Mouse (Mus musculus) cerebellum, adult 11-12 months (tissue): ENCODE results near the gene Etfbkmt.
"Not testable (repeated sequence)": the region's sequence is repeated elsewhere in the genome, so short reads cannot be mapped to it uniquely, and the experiment has no call there.

Experiments used
- DNase-seq: peaks from one replicate; pipeline ENCODE4 v3.0.0; 2022

Etfbkmt gene

DNA sequence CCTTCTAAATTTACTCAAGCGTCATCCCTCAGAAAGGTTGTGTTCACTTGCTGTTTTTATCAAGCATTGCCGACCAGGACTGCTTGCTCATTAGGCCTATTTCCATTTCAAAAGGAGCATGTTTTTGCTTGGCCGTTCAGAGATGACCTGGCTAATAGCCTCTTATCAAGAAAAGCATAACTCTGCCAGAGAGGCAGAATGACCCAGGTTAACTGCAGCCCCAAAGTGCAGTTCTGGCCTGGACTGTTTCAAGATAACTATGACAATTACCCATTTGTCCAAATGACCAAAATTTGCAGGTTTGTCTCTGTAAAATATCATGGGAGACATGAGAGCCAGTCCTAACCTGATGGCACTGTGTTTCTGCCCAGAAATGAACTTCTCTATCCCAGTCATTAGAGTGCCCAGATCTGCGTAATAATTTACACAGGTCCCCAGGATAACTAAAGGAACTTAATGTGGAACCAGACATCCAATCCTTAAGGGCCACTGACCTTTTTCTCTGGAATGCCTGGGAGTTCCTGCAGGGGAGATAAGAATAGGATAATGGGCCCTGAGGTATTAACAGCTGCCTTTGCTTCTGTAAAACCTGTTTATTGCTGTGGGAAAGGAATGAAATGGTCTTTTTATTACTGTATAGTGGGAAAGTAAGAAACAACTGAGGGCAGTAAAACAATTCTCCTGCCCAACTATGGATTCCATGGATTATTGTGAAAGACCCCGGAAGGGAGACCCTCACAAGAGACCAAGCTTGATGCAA is 5.1 kb upstream of the Etfbkmt start:
- DNase-seq, result no peak

DNA sequence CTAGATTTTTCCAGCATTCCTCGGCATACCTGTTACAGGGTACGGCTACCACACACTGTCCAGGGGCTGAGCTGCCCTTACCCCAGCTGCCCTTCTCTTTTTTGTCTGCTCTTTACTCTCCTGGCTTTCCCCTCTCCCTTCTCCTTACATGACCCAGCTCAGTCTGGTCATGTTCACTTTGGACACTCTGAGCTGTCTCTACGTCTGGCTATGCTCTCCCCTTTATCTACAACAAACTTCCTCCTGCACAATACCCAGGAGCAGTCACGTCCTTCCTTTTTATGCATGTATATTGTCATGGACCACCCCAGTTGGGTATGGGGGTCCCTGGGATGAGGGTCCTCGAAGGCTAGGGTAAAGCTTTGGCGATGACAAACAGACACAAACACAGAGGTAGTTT is 4.0 kb upstream of the Etfbkmt start:
- DNase-seq, result no peak

DNA sequence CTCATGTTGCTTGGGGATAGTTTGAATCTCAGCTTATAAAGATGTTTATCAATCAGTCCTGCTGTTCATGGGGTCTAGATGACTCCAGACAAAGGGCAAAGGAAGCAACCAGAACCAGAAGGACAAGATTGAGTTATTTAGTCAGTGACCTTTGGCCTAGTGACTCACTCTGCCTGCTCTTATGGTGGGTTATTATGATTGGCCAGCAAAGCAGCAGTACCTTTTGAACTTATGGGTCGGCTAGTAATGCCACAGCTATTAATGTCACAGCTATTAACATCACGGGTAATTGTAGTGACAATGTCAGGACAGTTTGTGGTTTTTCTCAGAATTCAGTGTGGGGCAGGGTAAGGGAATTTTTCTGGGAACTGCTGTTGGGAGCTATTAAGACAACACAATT is 1.7 kb upstream of the Etfbkmt start:
- DNase-seq, result no peak

DNA sequence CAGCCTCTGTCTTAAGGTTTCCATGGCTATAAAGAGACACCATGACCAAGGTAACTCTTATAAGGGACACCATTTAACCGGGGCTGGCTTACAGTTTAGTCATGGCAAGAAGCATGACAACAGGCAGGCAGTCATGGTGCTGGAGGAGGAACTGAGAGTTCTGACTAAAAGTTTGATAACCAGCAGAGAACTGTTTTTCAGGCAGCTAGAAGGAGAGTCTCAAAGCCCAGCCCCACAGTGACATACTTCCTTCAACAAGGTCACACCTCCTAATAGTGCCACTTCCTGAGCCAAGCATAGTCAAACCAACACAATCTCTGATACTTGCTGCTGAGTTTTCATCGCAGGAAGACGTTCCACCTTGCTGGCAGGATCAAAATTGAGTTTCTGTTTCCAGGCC is 638 bp upstream of the Etfbkmt start:
- DNase-seq, result no peak

- peak; percentile 55 for DNase-seq
These were observed 1.9 kb downstream of the Etfbkmt start for GRCm38 (mm10) chr6:149141393-149142173.

DNA sequence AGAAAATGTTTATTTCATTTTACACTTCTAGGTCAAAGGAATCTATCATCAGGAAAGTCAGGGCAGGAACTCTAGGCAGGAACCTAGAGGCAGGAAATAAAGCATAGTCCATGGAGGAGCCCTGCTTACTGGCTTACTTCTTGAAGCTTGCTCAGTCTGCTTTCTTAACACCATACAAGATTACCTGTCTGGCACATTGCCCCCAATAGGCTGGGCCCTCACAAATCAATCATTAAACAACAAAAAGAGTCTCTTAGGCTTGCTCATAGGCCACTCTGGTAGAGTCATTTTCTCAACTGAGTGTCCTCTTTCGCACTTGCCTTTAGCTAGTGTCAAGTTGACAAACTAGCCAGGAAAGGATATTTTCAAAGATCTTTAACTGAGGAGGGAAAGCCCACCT is 5.5 kb downstream of the Etfbkmt start:
- DNase-seq, result no peak

DNA sequence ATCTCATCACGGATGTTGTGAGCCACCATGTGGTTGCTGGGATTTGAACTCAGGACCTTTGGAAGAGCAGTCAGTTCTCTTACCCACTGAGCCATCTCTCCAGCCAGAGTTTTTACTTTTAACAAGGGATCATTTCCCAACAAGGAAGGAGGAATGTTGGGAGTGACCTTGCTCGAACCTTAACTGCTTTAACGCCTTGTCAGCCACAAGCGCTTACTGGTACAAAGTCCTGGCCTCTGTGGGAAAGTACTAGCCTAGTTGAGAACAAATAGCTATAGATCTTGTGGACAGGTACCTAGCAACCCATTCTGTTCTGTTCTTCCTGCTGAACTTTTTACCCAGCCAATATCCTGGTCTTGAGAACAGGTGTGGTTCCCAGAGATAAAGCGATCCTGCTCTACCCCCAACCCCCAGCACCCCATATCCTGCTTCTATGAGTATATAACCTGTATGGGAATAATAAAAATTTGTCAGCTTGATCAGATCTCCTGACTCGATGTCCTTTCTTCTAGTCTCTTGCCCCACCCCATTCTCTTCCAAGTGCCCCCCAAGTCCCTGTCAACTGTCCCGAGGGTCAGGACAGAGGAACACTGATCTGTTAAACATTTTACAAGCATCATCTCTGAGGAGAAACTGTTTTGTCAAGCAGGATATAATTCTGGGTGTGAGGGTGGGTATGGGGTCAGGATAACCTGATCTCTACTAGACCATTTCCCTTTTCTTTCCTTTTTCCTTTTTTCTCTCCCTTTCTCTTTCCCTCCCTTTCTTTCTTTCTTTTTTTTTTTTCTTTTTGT is 9.0 kb downstream of the Etfbkmt start:
- DNase-seq, result no peak

GRCm38 (mm10) chr6:149152119-149152518 is 12.5 kb downstream of the Etfbkmt start:
- no peak for DNase-seq

GRCm38 (mm10) chr6:149153473-149154115 is 13.9 kb downstream of the Etfbkmt start:
- no peak for DNase-seq

GRCm38 (mm10) chr6:149154116-149155030 is 14.7 kb downstream of the Etfbkmt start:
- no peak for DNase-seq

DNA sequence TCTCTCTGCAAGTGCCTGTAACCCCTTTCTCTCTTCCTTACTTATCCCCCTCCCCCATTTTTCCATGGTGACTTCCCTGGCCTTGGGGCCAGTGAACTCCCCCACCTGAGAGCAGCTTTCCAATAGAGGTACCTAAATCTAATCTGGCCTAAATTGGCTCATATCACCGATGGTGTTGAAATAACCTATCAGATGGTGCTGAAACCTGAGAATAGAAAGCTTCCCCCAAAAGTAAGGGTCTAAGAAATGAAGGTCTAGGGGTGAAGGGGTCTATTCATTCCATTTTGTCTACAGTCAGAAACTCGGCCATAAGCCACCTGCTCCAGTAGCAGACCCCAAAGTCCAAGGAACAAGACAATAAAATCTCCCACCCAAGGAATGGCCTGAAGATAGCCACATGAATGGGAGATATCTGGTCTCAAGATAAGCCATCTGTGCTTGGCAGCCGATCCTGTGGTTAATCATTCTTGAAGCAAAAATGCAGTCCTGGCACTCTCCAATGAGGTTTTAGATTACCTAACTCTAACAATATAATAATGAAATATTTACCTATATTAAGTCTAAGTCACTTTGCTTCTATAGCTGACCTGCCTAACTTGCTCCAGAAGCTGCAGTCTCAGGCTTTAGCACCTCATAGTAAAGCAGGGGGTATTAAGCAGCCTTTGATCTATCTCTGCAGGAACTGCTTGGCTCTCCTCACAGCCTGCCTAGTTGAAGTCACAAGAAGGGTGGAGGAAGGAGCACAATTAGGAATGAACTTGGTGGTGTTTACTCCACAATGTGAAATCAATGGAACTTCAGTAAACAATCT is 15.6 kb downstream of the Etfbkmt start:
- DNase-seq, result no peak

- DNase-seq, result not testable (repeated sequence)
These were observed 27.4 kb downstream of the Etfbkmt start for GRCm38 (mm10) chr6:149167038-149167437.

- DNase-seq, result no peak
These were observed 28.0 kb downstream of the Etfbkmt start for GRCm38 (mm10) chr6:149167672-149168071.

GRCm38 (mm10) chr6:149168436-149168835 is 28.8 kb downstream of the Etfbkmt start:
- DNase-seq, result no peak

GRCm38 (mm10) chr6:149169965-149170364 is 30.3 kb downstream of the Etfbkmt start:
- DNase-seq, result not testable (repeated sequence)

DNA sequence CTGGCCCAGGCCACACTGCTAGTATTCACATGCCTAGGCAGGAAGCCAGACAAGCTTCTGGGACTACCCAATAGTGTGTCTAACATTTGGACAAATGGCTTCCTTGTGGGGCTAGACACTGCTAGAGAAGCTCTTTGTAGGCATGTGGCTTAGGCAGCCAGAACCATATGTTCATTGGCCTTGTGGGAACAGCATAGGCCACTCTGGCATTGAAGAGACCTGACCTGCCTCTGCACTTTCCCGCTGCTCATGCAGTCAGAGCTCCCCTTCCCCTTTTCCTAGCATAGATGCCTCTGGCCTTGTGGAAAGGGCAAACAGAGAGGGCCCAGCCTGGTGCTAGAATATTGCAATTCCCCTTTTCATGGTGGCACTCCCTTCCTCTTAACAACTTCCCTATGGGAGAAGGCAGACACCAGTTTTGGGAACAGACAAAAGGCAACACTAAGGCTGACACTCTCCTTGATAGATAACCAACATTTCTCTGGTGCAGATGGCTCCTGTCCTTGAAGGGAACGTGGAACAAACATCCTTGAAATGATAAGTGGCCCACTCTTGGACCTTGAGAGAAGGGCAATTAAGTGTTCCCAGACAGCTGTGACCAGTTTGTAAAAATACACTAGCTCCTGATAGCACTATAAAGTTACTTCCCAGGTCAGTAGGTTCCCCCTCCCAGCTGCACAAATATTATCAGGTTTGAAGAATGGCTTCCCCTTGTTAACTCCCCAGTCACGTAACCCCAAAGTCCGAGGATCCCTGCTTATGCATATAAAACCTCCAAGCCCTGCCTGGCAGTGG is 34.4 kb downstream of the Etfbkmt start:
- DNase-seq, result no peak

- DNase-seq, result peak; percentile 62
These were observed 35.4 kb downstream of the Etfbkmt start for GRCm38 (mm10) chr6:149174932-149175570.

GRCm38 (mm10) chr6:149179064-149179463 is 39.4 kb downstream of the Etfbkmt start:
- DNase-seq, result no peak

- no peak for DNase-seq
These were observed 44.4 kb downstream of the Etfbkmt start for GRCm38 (mm10) chr6:149184007-149184406.

DNA sequence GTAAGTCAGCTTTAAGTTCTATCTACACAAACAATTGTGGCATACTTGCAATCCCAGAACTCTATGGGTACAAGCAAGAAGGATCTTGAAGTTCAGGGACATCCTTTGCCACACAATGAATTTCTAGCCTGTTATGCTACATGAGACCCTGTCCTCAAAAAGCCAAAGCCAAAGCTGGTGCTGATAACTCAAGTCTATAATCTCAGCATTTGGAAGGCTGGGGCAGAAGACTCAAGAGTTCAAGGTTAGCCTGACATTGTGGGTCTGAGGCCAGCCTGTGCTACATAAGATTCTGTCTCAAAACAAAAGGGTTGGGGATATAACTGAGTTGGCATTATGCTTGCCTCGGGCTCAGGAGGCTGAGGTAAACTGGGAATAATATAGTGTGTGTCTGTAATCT is 47.7 kb downstream of the Etfbkmt start:
- no peak for DNase-seq
